Mouse (Mus musculus) testis, postnatal 10 days (tissue): ENCODE results near the gene Tmtc4.

Experiments used
- DNase-seq: peaks from one replicate; pipeline ENCODE4 v3.0.0; 2021; ENCODE audit warnings: low spot score

Tmtc4 gene

DNA sequence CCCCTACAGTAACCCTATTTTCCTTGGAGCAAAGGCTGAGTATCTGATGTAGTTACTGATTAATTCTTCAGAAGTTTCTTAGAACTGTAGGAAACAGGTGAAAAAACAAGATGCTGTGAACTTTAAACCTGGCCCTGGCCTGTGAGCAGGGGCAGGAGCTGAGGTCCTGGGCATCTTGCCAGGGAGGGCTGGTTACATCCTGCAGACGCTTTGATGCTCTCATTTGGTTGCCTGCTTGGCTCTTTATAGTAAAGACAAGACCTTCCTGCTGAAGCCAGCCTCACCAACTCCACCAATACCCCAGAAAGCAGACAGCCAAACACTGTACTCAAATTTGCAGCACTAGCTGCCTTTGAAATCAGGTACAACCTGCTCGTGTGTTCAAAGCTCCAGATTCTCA is 81.7 kb downstream of the Tmtc4 start:
- DNase-seq = peak; percentile 50

DNA sequence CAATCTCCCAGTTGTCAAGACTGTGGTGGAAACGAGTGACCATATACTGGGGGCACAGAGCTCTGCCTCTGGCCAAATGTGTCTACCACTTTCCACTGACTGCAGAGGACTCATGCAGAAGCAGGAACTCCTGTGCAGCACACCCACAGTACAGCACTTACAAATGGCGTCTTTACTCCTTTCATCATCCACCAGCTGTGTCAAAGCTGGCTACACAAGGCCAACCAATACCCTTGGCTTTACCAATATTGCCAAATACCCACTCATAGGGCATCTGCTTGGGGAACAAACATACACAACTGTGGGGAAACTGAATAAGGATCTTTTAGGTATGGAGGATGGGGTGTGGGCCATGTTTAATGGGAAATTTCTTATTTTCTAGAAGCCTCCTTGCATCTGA is 82.1 kb downstream of the Tmtc4 start:
- no peak for DNase-seq

DNA sequence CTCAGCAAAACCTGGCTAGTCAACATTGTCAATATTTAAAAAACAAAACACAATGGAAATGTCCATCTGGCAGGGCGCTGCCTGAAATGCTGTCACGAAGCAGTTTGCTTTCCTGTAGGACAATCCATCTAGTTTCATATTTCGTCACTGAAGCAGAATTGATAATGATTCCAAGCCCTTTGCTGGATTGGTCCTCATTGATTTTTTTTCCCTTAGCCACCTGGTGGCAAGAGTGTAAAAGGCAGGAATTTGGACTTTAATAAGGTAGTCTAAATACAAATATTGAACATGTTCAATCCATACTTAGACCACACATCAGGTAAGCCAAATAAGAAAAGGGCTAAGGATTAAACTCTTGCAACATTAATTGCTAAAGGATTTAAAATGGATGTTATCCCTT is 82.7 kb downstream of the Tmtc4 start:
- no peak for DNase-seq

DNA sequence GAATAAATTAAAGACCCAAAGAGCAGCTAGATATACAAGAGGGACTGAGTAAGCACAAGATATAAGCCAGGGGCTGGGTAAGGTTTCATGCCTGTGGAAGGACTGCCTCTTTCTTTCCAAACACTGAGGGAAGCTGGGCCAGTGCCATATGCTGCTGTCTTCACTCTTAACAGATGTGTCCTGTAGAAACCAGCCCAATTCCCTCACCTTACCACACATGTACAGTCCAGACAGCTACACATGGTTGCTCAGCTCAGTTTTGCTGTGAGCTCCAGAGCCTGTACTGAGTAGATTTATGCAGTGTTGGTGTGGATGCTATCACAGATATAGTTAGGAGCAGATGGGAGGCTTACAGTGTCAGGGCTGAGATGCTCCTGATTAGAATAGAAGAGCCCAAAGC is 83.2 kb downstream of the Tmtc4 start:
- no peak for DNase-seq

DNA sequence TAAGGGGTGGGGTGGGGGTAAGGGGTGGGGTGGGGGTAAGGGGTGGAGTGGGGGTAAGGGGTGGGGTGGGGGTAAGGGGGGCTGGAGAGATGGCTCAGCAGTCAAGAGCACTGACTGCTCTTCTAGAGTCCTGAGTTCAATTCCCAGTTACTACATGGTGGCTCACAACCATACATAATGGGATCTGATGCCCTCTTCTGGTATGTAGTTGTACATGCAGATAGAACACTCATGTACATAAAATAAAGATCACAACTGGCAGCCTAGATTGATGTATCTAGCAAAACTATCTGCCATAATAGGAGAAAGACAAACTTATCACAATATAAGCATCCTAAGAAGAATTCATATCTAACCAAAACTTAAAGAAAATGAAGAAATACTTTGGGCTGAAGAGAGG is 85.3 kb downstream of the Tmtc4 start:
- DNase-seq = no peak

DNA sequence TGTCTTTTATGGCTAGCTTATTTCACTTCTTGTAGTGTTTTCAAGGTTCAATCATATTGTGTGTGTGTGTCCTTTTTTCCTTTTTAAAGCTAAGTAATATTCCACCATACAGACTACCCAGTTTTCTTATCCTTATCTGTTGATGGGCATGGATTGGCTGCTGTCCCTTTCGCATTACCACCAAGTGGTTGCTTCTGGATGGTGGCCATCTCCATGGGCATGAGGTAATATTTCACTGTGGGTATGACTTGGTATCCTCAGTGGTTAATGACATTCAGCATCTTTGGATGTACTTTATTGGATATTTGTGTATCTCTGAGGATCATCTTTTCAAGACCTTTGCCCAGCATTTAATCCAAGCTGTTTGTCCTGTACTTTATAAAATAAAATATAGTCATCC is 87.7 kb downstream of the Tmtc4 start:
- no peak for DNase-seq

DNA sequence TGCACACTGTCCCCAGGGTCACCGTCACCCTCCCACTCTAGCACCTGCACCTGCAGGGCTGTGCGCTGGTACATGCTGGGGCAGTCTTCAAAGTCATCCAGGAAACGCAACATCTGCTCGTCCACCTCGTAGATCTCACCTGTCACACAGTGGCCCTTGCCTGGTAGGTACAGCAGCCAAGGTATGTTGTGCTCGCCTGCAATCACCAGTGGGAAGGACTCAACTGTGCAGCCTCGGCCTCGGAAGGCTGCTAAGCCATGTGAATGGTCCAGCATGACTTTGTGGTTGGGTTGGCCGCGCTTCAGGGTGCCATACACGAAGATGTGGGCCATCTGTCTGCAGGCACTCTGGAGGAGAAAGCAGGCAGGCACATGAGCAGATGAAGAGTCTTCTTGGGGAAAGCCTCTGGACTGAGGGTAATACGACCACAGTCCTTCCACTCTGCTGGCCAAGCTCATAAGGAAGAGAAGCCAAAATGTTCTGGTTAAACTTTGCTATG is 92.3 kb downstream of the Tmtc4 start:
- DNase-seq = no peak

DNA sequence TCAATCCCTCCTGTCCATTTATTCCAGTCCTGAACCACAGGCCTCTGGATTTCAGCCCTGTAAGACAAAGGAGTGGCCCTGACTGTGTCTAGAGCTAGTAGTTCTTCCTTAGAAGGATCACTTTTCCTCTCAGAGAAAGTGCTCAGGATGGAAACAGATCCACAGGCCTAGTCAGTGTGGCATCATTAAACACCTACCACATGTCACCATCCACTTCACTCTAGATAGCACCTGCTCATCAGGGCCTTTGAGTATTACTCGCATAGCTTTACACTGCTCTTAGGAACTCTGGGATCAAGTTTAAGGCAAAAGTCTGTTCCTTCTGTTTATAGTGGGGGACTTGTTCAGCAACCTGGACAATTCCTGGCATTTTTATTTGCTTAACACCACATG is 95.4 kb downstream of the Tmtc4 start:
- DNase-seq = no peak

DNA sequence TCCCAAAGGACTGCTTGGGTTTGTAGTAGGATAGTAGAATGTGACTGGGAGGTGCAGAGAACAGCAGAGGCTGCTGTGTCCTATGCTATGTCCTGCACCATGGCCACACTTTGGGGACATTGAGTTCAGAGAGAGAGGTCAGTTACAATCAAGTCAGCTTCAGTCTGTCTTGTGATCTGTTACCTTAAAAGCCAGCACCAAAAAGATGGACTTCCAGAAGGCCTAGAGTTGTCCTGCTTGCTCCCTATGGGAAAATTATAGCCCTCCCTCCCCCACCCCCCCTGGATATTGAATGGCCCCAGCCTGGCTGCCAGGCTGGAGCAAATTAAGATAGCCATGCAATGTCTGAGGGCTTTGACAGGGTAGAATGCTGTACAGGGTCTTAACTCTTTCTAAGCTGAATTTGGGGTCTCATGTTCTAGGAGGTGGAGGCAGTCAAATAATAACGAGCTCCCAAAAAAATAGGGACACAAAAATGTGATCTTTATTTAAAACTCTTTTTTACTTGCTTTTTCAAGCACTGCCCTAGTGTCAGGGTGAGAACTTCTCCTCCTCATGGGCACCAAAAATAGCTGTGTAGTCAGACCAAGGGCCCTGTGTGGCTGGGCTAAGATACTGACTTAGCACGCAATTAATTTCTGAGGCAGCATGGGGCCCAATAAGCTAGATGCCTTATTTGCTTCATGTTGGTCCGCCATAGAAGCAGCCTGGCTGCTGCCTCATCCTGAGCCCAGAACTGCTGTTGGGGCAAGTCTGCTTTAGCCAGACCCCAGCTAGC is 95.9 kb downstream of the Tmtc4 start:
- DNase-seq = no peak

DNA sequence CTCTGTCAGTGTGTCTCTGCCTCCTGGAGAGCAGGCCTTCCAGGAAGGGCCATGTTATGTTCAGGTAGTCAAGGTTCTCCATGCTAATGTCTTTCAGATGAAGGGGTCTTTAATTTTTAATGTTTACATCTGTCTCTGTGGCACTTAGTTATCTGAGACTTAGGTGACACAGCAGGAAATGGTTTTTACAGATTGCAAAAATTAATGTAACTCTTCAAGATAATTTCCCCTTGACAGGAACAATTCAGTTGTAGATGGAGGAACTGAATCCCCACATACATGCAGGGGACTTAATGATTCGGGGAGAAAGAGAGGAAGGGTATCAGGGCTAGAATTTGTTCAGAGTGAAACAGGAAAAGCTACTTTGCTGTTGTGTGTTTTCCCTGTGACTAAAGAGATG is 96.6 kb downstream of the Tmtc4 start:
- DNase-seq = no peak

DNA sequence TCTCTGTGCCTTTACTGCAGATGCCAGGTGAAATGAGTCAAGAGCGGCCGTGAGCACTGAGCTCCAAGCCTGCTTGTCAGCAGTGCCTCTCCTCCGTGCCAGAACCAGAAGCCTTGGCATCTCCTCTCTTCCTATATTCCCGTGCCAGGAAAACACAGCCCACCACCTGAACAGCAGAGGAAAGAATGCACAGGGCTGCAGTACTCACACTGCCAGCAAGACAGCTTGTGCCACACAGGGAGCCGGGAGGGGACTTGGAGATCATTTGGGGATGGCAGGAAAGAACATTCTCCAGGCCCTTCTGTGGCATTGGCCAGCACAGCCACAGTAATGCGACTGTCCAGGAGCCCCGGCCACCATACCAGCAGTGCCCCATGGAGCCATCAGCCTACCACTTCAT is 97.9 kb downstream of the Tmtc4 start:
- no peak for DNase-seq

DNA sequence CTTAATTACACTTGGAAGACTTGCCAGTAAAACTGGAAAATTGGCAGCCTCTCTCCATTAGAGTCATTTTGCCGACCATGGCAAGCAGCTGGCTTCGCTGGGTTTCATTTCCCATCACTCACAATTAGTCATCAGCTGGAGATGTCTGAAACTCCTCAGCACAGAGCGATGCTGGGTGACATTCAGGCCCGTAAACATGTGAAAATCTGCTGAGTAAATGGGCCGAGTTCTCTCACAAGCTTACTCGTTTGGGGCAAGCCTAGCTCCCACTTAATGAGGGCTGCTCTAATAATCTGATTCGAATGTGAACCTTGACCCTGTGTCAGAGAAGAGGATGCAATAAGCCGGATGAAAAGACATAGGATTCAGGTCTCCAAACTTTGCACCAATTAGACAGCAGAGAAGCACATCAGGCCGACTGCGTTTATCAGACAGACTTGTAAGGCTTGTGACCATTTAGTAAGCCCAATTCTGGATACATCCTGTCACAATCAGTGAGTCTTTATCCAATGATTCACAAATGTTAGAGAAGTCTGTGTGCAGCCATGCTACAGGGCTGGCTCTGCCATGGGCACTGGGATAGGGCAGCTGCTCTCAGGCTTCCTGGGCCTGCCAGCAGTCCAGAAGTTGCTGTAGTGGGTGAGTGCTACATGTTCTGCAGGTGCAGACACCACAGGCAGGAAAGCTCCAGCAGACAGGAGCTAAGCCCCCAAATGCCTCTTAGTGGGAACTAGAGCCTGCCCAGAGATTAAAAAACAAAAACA is 99.8 kb downstream of the Tmtc4 start:
- no peak for DNase-seq

DNA sequence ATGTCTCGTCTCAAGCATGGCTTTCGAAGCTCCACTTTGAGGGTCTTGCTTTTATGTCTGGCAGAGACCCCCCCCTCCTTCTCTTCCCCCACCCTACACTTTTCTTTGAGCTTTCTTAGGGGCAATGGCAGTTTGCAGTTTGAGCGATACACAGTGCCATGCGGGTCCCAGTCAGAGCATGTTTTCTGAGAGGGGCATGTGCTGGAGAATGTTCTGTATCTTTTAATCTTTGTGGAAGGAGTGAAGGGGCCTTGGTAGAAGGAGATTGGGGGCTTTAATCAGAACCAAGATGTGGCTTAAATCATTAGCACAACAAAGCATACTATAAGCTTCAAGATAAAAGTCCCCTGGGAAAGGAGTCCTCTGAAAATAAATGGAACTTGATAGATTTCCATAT is 100.4 kb downstream of the Tmtc4 start:
- DNase-seq = no peak

DNA sequence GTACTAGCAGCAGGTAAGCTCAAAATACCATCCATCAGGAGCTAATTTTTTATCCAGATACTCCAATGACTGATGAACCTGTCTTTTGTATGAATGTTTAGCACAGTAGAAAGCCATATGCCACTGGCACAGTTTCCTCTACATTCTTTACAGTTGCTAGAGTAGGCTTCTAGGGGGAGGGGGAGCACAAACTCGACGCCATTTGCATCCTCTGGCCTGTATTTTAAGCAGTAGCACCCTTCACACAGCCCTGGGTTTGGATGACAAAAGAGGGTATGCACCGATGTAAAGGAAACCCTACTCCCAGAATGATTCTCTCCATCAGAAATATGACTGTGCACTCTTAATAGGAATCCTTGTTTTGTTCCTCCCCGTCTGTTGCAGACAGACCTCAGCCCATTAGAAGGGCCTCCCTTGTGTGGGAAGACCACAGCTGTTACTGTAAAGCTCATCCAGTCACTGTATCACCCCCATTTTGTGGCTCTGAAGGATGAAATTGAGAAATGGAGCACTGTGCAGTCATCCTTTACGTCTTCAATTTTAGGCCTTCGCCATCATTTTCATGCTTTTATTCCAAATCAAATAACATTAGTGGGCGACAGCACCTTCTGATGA is 100.9 kb downstream of the Tmtc4 start:
- DNase-seq = no peak

DNA sequence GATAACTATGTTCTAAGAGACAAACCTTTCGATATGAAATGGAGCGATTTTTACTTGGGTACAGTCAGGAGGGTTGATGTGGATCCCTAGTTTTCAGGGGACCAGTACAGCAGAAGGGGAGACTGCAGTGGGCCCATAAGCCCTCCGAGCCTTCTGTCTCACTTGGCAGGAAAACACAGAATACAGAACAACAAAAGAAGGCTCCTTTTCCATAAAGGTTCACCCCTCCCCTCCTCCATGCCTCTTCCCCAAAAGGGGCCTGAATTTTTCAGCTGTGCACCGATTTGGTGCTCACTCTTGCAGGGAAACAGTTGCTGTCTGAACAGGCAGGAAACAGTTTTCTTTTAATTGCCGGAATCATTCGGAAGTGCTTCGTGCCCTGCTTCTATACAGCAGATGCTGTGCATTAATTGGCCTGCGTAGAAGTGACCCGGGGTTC is 101.6 kb downstream of the Tmtc4 start:
- DNase-seq = no peak

DNA sequence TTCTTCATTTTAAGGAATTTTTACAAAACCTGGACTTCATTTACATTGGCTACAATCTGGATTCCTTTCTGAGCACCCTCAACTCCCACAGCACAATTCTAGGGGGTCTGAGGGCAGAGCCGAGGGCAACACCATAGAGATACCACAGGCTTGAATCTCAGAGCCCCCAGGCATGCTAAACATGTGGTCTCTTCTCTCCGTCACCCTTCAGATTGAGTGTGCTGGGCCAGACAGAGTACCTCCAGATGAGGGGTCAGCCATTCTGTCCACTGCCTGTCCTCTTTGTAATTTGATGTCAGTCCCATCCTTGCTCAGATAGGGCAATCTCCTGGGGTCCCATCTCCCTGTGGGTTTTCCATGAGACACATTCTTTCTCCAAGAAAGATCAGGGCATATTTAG is 102.1 kb downstream of the Tmtc4 start:
- no peak for DNase-seq

DNA sequence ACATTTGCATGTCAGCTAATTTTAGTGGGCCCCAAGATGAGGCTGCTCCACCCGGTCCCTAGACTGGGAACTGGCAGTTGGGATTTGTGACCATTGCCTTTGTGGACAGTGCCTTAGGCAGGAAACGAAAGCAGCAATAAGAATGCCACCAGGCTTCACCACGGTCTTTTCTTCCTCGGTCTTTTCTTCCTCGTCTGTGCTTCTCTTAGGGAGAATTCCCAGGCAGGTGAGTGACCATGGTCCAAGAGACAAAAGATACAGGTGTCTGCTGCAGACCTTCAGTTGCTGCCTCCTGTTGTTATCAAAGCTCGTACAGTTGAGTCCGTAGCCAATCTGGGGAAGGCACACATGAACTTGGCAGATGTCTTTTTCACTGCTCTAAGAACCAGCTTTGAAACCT is 103.5 kb downstream of the Tmtc4 start:
- no peak for DNase-seq

DNA sequence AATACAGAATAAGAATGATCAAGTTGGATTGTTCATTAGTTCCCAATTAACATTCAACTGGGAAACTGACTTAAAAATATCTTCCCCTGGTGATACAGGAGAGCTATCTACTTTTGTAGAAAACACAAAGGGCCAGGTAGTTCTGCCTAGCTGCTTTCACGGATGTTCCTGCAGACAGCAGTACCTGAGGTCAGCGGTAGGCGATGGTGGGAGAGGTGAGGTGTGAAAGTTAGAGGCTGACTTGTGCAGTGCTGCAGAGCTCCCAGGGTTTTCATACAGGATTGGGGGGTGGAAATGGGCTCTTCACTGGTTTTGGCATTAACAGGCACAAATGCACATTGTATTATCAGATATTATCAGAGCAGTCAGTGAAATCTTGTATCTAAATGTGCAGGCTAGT is 106.0 kb downstream of the Tmtc4 start:
- DNase-seq = no peak

DNA sequence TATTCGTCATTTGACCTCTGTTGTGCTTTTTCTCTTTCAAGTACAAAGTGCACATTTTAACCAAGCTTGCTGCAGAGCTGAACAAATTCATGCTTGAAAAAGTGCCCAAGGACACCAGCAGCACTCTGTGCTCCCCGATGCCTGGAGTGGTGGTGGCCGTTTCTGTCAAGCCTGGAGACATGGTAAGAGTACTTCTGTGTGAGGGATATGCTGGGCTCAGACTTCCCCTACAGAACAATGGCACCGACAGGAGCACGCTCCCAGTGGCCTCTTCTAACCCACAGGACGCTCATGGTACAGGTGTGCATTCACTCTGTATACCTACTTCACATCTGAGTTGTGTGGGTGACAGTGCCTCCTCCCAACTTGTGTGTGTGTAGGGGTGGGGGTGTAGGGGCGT is 107.1 kb downstream of the Tmtc4 start:
- no peak for DNase-seq

DNA sequence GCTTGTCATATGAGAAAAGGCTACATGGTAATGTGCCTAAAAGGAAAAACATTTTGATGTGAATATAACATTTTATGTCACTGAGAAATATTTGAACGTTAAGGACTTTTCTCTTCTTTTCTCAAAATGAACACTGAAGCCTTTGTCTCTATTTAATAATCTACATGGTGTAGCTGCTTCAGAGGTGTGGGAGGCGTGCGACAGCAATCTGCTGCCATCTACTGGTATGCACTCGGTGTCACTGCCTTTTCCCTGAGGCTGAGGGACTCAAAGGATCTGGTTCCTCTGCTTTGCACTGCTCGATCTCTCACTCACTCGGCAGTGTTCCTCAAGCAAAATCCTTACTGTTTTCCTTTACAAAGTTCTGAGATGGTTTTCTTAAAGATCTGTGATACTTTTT is 107.7 kb downstream of the Tmtc4 start:
- DNase-seq = peak; percentile 77

DNA sequence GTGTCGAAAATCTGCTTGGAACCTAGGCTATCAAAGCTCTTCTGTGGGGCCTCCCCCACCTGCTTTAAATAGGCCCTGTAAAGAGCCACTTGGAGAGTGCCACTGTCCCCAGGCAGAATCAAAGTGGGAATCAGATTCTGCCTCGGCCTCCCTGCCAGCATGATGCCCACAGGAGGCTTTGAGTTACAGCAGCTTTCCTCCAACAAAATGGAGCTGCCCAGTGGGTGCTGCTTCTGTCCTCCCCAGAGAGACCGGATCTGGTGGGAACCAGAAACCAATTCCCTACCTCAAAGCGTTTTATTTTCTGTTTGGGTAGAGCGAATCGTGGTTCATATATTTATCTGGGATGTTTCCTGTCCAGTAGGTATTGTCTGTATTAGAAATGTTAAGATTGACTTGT is 108.2 kb downstream of the Tmtc4 start:
- DNase-seq = no peak

DNA sequence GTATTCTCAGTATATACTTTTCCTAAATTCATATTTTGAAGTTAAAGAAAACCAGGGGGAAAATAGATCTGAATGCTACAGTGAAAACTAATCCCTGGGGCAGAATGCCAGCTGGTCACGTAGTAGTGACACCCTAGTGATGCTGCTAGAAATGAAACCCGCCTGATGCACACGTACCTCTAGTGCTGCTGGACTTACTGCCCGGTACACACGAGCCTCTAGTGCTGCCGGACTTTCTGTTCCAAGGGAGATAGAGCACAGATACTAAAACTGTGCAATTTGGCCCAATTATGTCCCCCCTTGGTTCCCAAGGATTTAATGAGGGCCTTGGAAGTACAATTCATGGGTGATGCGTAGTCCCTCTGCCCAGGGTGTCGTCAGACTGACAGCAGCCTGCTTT is 108.8 kb downstream of the Tmtc4 start:
- peak; percentile 51 for DNase-seq

DNA sequence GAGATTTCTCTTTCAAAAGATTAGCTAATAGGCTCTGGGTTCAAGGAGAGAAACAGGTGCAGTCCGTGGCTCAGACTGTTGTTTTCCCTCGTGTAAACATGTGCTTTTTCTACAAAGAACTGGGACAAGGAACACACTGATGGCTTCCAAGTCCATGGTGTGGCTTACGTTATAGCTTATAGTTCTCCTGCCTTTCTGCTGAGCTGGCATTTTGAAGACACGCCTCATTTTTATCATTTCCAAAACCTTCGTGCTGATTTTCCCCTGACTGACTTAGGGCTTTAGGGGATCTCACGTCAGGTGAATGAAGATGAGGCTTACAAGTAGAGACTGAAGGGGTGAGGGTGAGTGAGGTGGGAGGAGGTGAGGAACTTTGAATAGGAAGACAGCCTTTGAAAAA is 111.2 kb downstream of the Tmtc4 start:
- DNase-seq = no peak
